Mouse (Mus musculus): ENCODE results near the gene Mon1a.

DNA sequence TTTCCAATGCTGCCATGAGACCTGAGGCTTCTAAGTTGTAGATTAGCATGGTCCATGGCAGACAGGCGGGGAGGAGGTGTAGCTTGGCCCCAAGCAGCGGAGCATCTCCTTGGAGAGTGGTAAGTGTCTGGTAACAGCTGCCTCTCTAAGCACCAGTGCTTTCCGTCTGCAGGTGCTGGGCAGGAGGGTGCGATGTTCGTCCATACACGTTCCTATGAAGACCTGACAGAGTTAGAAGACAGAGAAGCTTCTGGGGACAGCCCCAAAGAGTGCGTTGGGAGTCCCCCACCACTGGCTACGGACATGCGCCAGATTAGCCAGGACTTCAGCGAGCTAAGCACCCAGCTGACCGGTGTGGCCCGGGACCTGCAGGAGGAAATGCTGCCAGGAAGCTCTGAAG lies 11.9 kb downstream of the Mon1a start:
- TF ChIP-seq CTCF (IDR thresholded peaks at IDR 0.05; ENCODE audit: control insufficient read depth, insufficient read depth, low read length) (no peak), POLR2A (IDR thresholded peaks at IDR 0.05; ENCODE audit: borderline replicate concordance, control insufficient read depth, low read depth, low read length) (no peak)
